In genomic region chr12:26802542-26802941, GRCm38 (mm10) we compare ENCODE assay signal across 10 mouse cellular contexts.
DNase-seq lines count a peak whose midpoint lies in the region; ATAC-seq lines count a peak whose summit lies in the region.
"Had no signal": no experiment of that assay in that cellular context is flagged by ENCODE, and none has a peak within 500 bp of the region (broad histone marks: within the 10 kb centered on the region; RNA-seq: fewer than 3 reads in every experiment).

No protein-coding gene starts in this region.

- H3K4me3 ChIP-seq in forebrain, embryonic 13.5 days: no peak overlapping the region
- no peak overlapping the region for H3K4me3 ChIP-seq in neural tube, embryonic 13.5 days

- H3K36me3 ChIP-seq in forebrain, embryonic 13.5 days (ENCODE audit: poor library complexity, severe bottlenecking): no peaks in the 10 kb centered on the region
- H3K36me3 ChIP-seq in neural tube, embryonic 13.5 days: no peaks in the 10 kb centered on the region

- peak; percentile 96 for ATAC-seq in forebrain, embryonic 13.5 days
- ATAC-seq in neural tube, embryonic 13.5 days (ENCODE audit: low read depth): peak; percentile 91
- no peak for ATAC-seq in frontal cortex, adult (ENCODE audit: low TSS enrichment)
- ATAC-seq: liver, postnatal 0 days had no signal

- peak; percentile 48 for DNase-seq in embryo, embryonic 10 days (ENCODE audit: low spot score)
- no peak for DNase-seq in embryo, embryonic 9.5 days (ENCODE audit: extremely low spot score)
- peak; percentile 69 for DNase-seq in layer of hippocampus, adult 9-10 months (ENCODE audit: low spot score)
- DNase-seq in urinary bladder, postnatal 25 days (ENCODE audit: low spot score): no peak
- no peak for DNase-seq in testis, postnatal 14 days (ENCODE audit: low spot score)
- DNase-seq: kidney, postnatal 4 days; liver, postnatal 0 days had no signal

- no peaks in the 10 kb centered on the region for H3K9me3 ChIP-seq in forebrain, embryonic 13.5 days (replicated peaks)
- H3K9me3 ChIP-seq in neural tube, embryonic 13.5 days: no peaks in the 10 kb centered on the region

- H3K4me1 ChIP-seq in forebrain, embryonic 13.5 days: peaks cover 10% of the 10 kb centered on the region; the same call in 1 of the 2 replicates
- H3K4me1 ChIP-seq in neural tube, embryonic 13.5 days (replicated peaks): peaks cover 17% of the 10 kb centered on the region

- WGBS in forebrain, embryonic 13.5 days: 51% methylated on average over 5 of the region's 5 CpGs
- WGBS in neural tube, embryonic 13.5 days: 36% methylated on average over 5 of the region's 5 CpGs

- no peak overlapping the region for H3K4me2 ChIP-seq in forebrain, embryonic 13.5 days
- H3K4me2 ChIP-seq in neural tube, embryonic 13.5 days: no peak overlapping the region

- no peaks in the 10 kb centered on the region for H3K27me3 ChIP-seq in forebrain, embryonic 13.5 days
- no peaks in the 10 kb centered on the region for H3K27me3 ChIP-seq in neural tube, embryonic 13.5 days

- H3K27ac ChIP-seq in forebrain, embryonic 13.5 days: no peak overlapping the region; the same call in 1 of the 2 replicates
- peak overlapping the region; percentile 67 for H3K27ac ChIP-seq in neural tube, embryonic 13.5 days (replicated peaks)

- no peak overlapping the region for H3K9ac ChIP-seq in forebrain, embryonic 13.5 days
- H3K9ac ChIP-seq in neural tube, embryonic 13.5 days: no peak overlapping the region
- H3K9ac ChIP-seq: liver, postnatal 0 days had no signal

Comparison
In these comparisons a context has a peak if more than half of its experiments do, and no peak if none do; other contexts are left out.
1. DNase-seq: peak in embryo, embryonic 10 days (single experiment) and layer of hippocampus, adult 9-10 months (single experiment); none in embryo, embryonic 9.5 days (single experiment), urinary bladder, postnatal 25 days (single experiment) and testis, postnatal 14 days (single experiment).